Mouse (Mus musculus) bone marrow, adult 2 months (tissue): ENCODE data around the gene Catsper1.

Experiments used
- CTCF ChIP-seq: fragments of 200-500 bp; IDR thresholded peaks from 2 replicates; pipeline ENCODE4 v1.5.1; 2011; ENCODE audit warnings: low read length, control low read depth; ENCODE audit not compliant: control insufficient read depth, insufficient read depth
- POLR2A ChIP-seq: fragments of 200-500 bp; IDR thresholded peaks from 2 replicates; pipeline ENCODE4 v1.6.1; 2011; ENCODE audit warnings: low read depth, mild to moderate bottlenecking, control low read depth, low read length, borderline replicate concordance; ENCODE audit not compliant: control insufficient read depth

DNA sequence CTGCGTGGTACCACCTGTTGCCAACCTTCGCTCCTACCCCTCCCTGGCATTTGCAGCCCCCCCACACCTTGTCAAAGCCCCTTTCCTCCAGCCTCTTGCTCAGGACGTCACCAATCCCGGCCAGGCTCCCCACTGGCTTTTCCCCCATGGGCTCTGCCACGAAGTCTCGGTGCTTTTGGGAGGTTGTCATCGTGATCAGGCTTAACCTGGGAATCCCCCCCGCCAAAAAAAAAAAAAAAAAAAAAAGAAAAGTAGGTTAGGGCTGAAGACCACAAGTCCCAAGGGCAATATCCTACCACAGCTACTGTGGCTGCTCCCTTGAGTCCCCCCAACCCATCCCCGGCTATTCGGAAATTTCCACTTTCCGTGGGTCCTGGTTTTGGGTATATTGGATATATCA is 30.2 kb downstream of the Catsper1 start:
- TF ChIP-seq CTCF (no peak), POLR2A (no peak)
